Mouse (Mus musculus) ovary, postnatal 36 days (tissue): ENCODE data around the gene Isy1.
A peak's percentile ranks its signal among the peaks of the same experiment; 100 is the strongest.

ENCODE experiments used
- DNase-seq: peaks from one replicate; pipeline ENCODE4 v3.0.0; 2022; ENCODE audit warnings: low spot score, mixed read lengths

Isy1 gene

DNA sequence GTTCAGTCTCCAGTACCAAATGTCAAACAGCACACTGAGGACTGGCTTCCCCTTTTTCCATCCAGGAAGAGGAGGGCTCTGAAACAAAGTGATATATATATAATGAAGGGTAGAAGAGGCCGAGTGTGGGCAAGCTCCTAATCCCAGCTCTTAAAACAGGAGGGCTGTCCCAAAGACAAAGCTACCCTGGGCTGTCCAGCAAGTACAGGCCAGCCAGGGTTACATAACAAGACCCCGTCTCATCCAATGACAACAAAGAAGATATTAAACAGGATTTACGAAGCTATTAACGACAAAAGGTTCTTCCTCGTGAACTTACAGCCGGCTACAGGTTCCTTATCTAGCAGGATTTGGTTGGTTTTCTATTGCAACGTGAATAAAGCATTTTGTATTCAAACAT lies 33.7 kb downstream of the Isy1 start:
- no peak for DNase-seq

DNA sequence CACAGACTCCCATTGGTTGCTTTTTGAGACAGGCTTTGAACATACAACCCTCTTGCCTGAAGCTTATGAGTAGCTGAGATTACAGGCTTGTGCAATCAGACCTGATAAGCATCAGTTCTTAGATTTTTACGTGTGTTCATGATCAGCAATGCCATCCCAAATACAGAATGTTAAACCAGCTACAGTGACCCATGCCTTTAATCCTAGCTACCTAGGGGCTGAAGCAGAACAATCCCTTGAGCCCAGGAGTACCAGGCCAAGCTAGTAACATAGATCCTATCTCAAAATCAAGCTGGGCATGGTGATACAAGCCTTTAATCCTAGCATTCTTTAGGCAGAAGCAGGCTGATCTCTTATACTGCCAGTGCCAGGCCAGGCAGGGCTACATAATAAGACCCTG lies 34.6 kb downstream of the Isy1 start:
- DNase-seq, result no peak

GRCm38 (mm10) chr6:87802462-87802861 lies 36.1 kb downstream of the Isy1 start:
- DNase-seq, result no peak

DNA sequence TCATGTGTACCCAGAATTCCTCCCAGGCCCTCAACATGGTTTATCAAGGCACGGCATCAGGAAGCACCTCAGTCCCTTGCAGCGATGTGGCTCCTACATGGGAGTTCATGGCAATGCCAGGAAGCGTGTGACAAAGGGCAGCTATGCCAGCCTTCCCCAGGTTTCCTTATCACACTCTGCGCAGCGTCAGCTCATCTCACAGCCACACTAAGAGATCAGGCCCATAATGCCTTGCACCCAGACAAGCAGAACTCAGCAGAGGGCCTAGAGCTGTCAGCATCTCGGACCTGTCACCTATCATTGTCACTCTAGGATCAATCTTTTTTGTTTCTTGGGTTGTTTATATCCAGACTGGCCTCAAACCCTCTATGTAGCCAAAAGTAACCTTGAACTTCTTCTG lies 39.0 kb downstream of the Isy1 start:
- no peak for DNase-seq

DNA sequence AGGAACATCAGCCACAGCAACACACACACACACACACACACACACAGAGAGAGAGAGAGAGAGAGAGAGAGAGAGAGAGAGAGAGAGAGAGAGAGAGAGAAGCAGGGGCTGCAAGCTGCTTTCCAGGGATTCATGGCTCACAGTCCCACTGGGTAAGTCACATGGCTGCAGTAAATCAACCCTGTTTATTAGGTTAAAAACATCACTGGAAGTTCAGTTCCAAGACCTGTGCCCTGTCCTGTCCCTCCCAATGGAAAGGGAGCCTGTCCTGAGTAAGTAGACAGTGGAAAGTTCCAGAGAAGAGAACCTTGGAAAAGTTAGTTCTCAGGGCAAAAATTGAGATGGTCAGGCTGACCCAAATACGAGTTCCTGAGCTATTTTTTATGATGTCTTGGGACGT lies 41.3 kb downstream of the Isy1 start:
- DNase-seq, result no peak

GRCm38 (mm10) chr6:87796251-87796880 lies 42.2 kb downstream of the Isy1 start:
- DNase-seq, result no peak

DNA sequence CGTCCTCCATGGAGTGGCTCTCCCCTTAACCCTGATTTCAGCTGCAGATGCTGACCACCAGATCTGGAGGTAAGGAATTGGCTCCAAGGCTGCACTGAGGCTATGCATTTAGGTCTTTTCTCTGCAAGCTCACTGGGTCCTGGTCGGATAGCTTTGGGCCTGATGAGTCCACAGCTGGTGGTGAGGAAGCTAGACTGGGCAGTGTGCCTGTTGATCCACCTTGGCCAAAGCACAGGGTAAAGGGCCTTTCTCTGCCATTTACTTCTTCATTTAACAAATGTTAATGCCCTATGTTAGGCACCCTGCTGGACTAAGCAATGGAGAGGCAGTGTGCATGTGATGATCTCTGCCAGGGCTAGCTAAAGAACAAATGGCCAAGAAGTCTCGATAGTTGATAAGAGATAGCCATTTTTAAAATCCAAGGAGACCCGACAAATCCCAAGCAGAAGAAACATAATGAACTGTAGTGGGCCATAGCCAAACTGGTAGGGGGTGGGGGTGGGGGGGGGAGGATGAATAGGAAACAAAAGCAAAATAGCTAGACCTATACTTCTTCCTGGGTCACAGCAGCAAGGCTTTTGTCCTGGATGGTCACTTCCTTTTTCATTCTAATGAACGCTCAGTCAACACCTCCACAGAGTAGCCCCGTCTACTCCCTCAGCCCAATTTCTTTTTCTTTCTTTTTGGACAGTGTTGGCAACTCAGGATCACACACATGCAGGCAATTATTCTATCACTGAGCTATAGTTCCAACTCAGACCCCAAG lies 43.0 kb downstream of the Isy1 start:
- DNase-seq, result no peak

DNA sequence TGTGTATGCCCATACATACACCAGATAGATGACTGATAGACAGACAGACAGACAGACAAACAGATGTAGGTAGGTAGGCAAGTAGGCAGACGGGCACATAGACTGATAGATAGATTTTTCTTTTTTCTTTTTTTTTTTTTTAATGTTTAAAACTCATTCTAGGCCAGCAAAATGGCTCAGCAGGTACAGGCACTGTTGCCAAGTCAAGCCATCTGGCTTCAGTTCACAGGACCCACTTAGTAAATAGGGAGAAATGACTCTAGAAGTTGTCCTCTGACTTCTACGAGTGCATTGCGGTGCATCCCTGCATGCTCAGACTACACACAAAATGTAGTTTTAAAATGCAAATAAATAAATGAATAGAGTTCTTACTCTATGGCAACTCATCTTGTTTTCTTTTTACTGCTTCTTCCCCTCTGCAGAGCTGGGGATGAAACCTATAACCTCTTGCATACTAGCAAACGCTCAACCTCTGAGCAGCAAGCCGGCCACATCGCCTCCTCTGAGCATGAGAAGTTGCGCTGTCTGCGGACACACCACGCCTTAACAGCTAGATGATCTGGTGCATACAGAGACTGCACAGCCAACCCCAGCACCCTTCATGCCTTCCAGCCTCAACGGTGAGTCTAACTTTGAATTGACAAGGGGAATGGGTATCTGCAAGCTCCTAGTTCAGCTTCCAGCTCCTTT lies 44.6 kb downstream of the Isy1 start:
- DNase-seq, result no peak

- no peak for DNase-seq
Observed at GRCm38 (mm10) chr6:87791826-87792225, 46.8 kb downstream of the Isy1 start.

GRCm38 (mm10) chr6:87790779-87791480 lies 47.7 kb downstream of the Isy1 start:
- DNase-seq, result no peak

DNA sequence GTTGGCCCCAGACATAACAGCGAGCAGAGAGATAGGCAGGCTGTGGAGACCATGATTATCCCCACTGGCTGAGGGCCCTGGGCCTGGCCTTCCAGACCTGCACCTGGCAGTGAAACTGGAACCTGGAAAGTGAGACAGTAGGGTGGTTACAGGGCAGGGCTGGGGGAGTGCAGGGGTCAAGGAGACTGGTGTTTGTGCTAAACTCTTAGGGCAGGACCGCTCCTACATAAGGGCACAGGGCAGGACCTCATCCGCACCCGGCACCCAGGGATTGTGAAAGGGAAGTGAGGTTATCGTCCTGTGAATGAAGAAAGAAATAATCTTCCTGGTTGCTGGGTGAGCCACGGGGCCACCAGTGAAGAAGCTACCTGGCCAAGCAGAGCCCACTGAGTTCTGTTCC lies 48.8 kb downstream of the Isy1 start:
- no peak for DNase-seq

- DNase-seq, result peak; percentile 68
Observed at GRCm38 (mm10) chr6:87788896-87789587, 49.6 kb downstream of the Isy1 start.

GRCm38 (mm10) chr6:87788266-87788895 lies 50.2 kb downstream of the Isy1 start:
- DNase-seq, result no peak

GRCm38 (mm10) chr6:87787108-87787890 lies 51.3 kb downstream of the Isy1 start:
- no peak for DNase-seq

GRCm38 (mm10) chr6:87786621-87787020 lies 52.0 kb downstream of the Isy1 start:
- DNase-seq, result no peak

DNA sequence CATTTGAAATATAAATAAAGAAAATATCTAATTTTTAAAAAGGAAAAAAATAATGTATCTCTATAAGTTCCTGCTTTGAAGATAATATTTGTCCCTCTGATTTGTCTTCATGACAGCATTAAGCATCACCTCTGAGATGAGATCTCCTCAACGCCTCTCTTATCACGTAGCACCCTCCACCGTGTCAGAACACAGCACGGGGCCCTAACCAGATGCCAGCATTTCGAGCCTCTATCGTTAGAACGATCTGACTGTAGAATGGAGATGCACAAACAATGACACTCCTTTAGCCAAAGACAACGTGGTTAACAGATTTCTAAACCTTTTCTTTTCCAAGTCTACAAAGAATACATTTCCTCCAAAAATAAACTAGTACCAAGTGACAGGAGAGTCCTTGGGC lies 54.6 kb downstream of the Isy1 start:
- no peak for DNase-seq

DNA sequence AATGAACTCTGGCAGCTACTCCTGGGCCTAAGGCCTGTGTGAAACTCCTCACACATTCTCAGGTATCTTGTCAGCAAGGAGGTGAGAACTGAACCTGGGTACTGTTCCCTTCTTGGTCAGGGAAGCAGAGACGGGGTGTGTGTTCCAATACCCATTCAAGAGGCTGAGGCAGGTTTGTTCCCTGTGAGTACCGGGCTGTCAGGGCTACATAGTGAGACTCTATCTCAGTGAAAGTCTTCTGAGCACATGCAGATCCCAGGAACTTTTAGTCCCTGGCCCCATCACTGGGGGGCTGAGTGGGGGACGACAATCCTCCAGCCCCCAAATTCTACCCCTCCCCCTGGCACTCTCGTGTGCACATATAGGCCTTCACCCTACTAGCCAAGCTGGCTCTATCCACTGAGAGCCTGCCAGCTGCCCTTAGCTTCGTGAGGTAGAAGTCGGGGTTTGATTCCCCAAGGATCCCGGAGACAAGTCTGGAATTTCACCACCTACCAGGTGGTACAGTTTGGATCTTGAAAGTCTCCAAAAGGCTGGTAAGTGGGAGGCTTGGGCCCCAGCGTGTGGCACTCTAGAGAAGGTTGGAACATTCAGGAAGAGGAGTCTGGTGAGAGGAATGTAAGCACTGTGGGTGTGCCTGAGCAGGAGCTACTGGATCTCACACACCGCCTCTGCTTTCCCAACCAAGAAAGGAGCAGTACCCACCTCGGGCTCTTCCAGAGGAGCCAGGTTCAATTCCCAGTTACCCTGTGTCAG lies 57.9 kb downstream of the Isy1 start:
- no peak for DNase-seq

DNA sequence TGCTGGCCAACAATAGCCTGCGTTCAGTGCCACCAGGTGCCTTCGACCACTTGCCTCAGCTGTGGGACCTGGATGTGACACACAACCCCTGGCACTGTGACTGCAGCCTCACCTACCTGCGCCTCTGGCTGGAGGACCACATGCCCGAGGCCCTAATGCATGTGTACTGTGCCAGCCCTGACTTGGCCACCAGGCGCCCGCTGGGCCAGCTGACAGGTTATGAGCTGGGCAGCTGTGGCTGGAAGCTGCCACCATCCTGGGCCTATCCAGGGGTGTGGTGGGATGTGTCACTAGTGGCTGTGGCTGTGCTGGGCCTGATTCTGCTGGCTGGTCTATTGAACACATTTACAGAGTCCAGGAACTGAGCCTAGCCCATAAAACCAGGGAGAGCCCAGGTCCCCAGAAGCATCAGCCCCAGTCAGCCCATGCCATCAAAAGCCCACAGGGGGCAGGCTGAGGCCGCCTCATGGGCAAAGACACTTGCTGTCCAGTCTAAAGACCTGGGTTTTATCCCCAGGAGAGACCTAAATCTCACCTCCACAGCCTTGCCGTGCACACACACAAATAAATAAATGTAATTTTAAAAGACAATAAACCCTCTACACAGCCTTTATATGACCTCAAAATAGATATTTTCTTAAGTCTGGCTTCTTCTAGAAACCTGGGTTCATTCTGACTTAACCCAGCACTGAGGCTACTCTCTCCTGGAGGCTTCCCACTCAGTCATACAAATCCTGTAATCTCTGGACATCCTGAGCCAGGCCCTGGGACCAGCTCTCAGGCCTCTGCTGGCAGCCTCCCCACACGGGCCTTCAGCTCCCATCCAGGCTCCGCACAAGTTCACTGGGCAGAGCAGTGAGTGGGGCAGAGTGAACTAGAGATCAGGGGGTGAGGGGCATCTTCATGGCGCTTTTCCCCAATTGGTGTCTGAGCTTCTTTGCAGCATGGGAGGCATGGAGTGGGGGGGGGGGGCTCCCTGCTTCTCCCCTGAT lies 59.1 kb downstream of the Isy1 start:
- DNase-seq, result peak; percentile 33
